Comparison of ENCODE assay signal across 13 mouse cellular contexts in genomic region chr11:62869201-62869600, GRCm38 (mm10).
"Had no signal": no experiment of that assay in that cellular context is flagged by ENCODE, and none has a peak within 500 bp of the region (broad histone marks: within the 10 kb centered on the region; RNA-seq: fewer than 3 reads in every experiment).

No protein-coding gene starts in this region.

- H3K27ac ChIP-seq: kidney, embryonic 15.5 days; liver, embryonic 13.5 days; lung, embryonic 15.5 days; midbrain, embryonic 13.5 days; stomach, embryonic 15.5 days had no signal

- H3K9ac ChIP-seq: kidney, embryonic 15.5 days; liver, embryonic 13.5 days; liver, postnatal 0 days; lung, embryonic 15.5 days; midbrain, embryonic 13.5 days; stomach, embryonic 15.5 days had no signal

- H3K4me2 ChIP-seq: kidney, embryonic 15.5 days; liver, embryonic 13.5 days; lung, embryonic 15.5 days; midbrain, embryonic 13.5 days; stomach, embryonic 15.5 days had no signal

- H3K4me3 ChIP-seq: kidney, embryonic 15.5 days; liver, embryonic 13.5 days; lung, embryonic 15.5 days; midbrain, embryonic 13.5 days; stomach, embryonic 15.5 days had no signal

- H3K4me1 ChIP-seq: kidney, embryonic 15.5 days; lung, embryonic 15.5 days; midbrain, embryonic 13.5 days; stomach, embryonic 15.5 days had no signal

- H3K36me3 ChIP-seq: kidney, embryonic 15.5 days; liver, embryonic 13.5 days; lung, embryonic 15.5 days; midbrain, embryonic 13.5 days; stomach, embryonic 15.5 days had no signal

- H3K27me3 ChIP-seq: kidney, embryonic 15.5 days; liver, embryonic 13.5 days; lung, embryonic 15.5 days; midbrain, embryonic 13.5 days; stomach, embryonic 15.5 days had no signal

- ATAC-seq: intestine, embryonic 16.5 days; liver, postnatal 0 days; midbrain, embryonic 13.5 days had no signal

- DNase-seq: kidney, adult 2 months; kidney, postnatal 14 days; left cerebral cortex, postnatal 4 days; liver; liver, embryonic 13.5 days; liver, postnatal 0 days; right cerebral cortex, postnatal 14 days; thymus, postnatal 4 days had no signal

- H3K9me3 ChIP-seq: kidney, embryonic 15.5 days; liver, embryonic 13.5 days; lung, embryonic 15.5 days; midbrain, embryonic 13.5 days; stomach, embryonic 15.5 days had no signal
